25 mouse cellular contexts compared by ENCODE assay signal in the genomic region with DNA sequence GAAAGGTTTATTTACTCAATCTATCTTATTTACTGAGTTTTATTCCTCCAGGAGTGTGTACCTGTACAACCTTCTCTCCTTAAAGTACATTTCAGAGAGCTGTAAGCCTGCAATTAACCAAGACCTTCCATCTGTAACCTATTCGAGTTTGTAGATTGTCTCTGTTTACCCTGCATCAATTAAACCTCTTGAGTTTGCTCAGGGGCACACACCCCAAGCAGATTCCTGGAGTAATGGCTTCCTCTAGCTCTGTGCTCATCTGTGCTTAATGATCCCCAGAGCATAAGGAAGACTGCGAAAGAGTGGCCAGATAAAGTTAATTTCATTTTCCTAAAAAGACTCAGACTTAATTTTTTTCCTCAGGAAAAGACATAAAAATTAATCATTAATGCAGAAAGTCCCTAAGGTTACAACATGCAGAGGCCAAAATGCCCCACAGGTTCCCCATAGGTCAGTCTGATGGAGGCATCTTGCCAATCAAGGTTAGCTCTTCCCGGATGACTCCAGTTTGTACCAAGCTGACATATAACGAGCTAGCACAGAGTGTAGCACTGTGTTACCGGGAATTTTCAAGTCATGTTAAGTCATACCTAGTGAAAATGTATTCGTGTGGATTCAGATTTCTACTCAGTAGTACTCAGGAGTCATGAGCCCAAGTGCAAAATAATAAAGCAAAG. TPM values are rescaled to one million over a fixed set of nuclear protein-coding genes. Genes with fewer than 3 reads are reported as not detected.
DNase-seq lines count a peak whose midpoint lies in the region; ATAC-seq and TF ChIP-seq lines count a peak whose summit lies in the region.
"Had no signal": no experiment of that assay in that cellular context is flagged by ENCODE, and none has a peak within 500 bp of the region (broad histone marks: within the 10 kb centered on the region; RNA-seq: fewer than 3 reads in every experiment).

No protein-coding gene starts in this region.

- no peak for TF ChIP-seq POLR2A in kidney, adult 2 months (IDR thresholded peaks at IDR 0.05; ENCODE audit: low read depth, low read length)

- 39% methylated on average over 6 of the region's 6 CpGs for WGBS in kidney, adult 2 months
- WGBS in limb, embryonic 13.5 days, result 40% methylated on average over 6 of the region's 6 CpGs
- 63% methylated on average over 6 of the region's 6 CpGs for WGBS in limb, embryonic 10.5 days
- WGBS in midbrain, embryonic 12.5 days, result 82% methylated on average over 6 of the region's 6 CpGs
- 84% methylated on average over 6 of the region's 6 CpGs for WGBS in midbrain, embryonic 10.5 days
- 38% methylated on average over 6 of the region's 6 CpGs for WGBS in intestine, postnatal 0 days
- WGBS in forebrain, embryonic 16.5 days, result 74% methylated on average over 6 of the region's 6 CpGs

- no peaks in the 10 kb centered on the region for H3K9me3 ChIP-seq in limb, embryonic 13.5 days
- no peaks in the 10 kb centered on the region for H3K9me3 ChIP-seq in limb, embryonic 10.5 days (replicated peaks)
- no peaks in the 10 kb centered on the region for H3K9me3 ChIP-seq in midbrain, embryonic 12.5 days
- no peaks in the 10 kb centered on the region for H3K9me3 ChIP-seq in midbrain, embryonic 10.5 days (replicated peaks)
- H3K9me3 ChIP-seq in intestine, postnatal 0 days (ENCODE audit: control insufficient read depth), result no peaks in the 10 kb centered on the region
- no peaks in the 10 kb centered on the region for H3K9me3 ChIP-seq in forebrain, embryonic 16.5 days (ENCODE audit: control insufficient read depth, low read length)
- H3K9me3 ChIP-seq: embryonic facial prominence, embryonic 10.5 days; embryonic facial prominence, embryonic 15.5 days; forebrain, embryonic 12.5 days; heart, embryonic 10.5 days; heart, embryonic 15.5 days; hindbrain, embryonic 13.5 days; megakaryocyte, embryonic 14.5 days had no signal

- H3K27ac ChIP-seq in kidney, adult 2 months (ENCODE audit: insufficient read depth, low read depth, low read length), result no peak overlapping the region
- peak overlapping the region; percentile 39; the same call in 1 of the 2 replicates for H3K27ac ChIP-seq in limb, embryonic 13.5 days
- no peak overlapping the region for H3K27ac ChIP-seq in limb, embryonic 10.5 days
- no peak overlapping the region for H3K27ac ChIP-seq in midbrain, embryonic 12.5 days (replicated peaks)
- no peak overlapping the region for H3K27ac ChIP-seq in midbrain, embryonic 10.5 days (replicated peaks)
- no peak overlapping the region for H3K27ac ChIP-seq in intestine, postnatal 0 days (ENCODE audit: low read depth, low read length)
- no peak overlapping the region for H3K27ac ChIP-seq in forebrain, embryonic 16.5 days (ENCODE audit: low read length)
- H3K27ac ChIP-seq: embryonic facial prominence, embryonic 10.5 days; embryonic facial prominence, embryonic 15.5 days; forebrain, embryonic 12.5 days; heart, embryonic 10.5 days; hindbrain, embryonic 13.5 days; liver, embryonic 14.5 days had no signal

- no peak overlapping the region for H3K4me3 ChIP-seq in kidney, adult 2 months (ENCODE audit: insufficient read depth, low read depth, low read length)
- H3K4me3 ChIP-seq in limb, embryonic 13.5 days, result no peak overlapping the region
- H3K4me3 ChIP-seq in limb, embryonic 10.5 days, result no peak overlapping the region
- no peak overlapping the region for H3K4me3 ChIP-seq in midbrain, embryonic 12.5 days
- H3K4me3 ChIP-seq in midbrain, embryonic 10.5 days, result no peak overlapping the region
- no peak overlapping the region for H3K4me3 ChIP-seq in intestine, postnatal 0 days (ENCODE audit: low read depth, low read length)
- no peak overlapping the region for H3K4me3 ChIP-seq in forebrain, embryonic 16.5 days (replicated peaks; ENCODE audit: low read length)
- H3K4me3 ChIP-seq: embryonic facial prominence, embryonic 10.5 days; embryonic facial prominence, embryonic 15.5 days; forebrain, embryonic 12.5 days; heart, embryonic 10.5 days; heart, embryonic 15.5 days; hindbrain, embryonic 13.5 days; megakaryocyte, embryonic 14.5 days had no signal

- no peaks in the 10 kb centered on the region for H3K36me3 ChIP-seq in kidney, adult 2 months (ENCODE audit: control insufficient read depth, insufficient read depth, low read length)
- H3K36me3 ChIP-seq in limb, embryonic 13.5 days, result peaks cover 12% of the 10 kb centered on the region
- H3K36me3 ChIP-seq in limb, embryonic 10.5 days, result peaks cover 28% of the 10 kb centered on the region
- H3K36me3 ChIP-seq in midbrain, embryonic 12.5 days, result no peaks in the 10 kb centered on the region
- H3K36me3 ChIP-seq in midbrain, embryonic 10.5 days, result peaks cover 10% of the 10 kb centered on the region
- H3K36me3 ChIP-seq in intestine, postnatal 0 days (ENCODE audit: control insufficient read depth, insufficient read depth), result peaks cover 6% of the 10 kb centered on the region
- no peaks in the 10 kb centered on the region for H3K36me3 ChIP-seq in forebrain, embryonic 16.5 days (ENCODE audit: control insufficient read depth, insufficient read depth)
- H3K36me3 ChIP-seq: forebrain, embryonic 12.5 days; hindbrain, embryonic 13.5 days had no signal

- no peak overlapping the region for H3K9ac ChIP-seq in limb, embryonic 13.5 days
- no peak overlapping the region for H3K9ac ChIP-seq in midbrain, embryonic 12.5 days (replicated peaks)
- H3K9ac ChIP-seq in intestine, postnatal 0 days (ENCODE audit: low read depth, low read length), result no peak overlapping the region
- no peak overlapping the region for H3K9ac ChIP-seq in forebrain, embryonic 16.5 days (replicated peaks; ENCODE audit: low read depth, low read length)
- H3K9ac ChIP-seq: embryonic facial prominence, embryonic 15.5 days; forebrain, embryonic 12.5 days; heart, embryonic 15.5 days; hindbrain, embryonic 13.5 days; liver, embryonic 14.5 days had no signal

- peak; percentile 29 for DNase-seq in kidney, adult 2 months
- DNase-seq in kidney, postnatal 10 days, result no peak
- no peak for DNase-seq in limb, embryonic 10.5 days (ENCODE audit: low spot score)
- DNase-seq in midbrain, embryonic 10.5 days (ENCODE audit: low spot score), result no peak
- DNase-seq: adrenal gland, postnatal 14 days; cerebellum, adult 11-12 months; cerebellum, postnatal 10 days; gastrocnemius, postnatal 10 days; heart, postnatal 4 days; kidney, postnatal 4 days; lung, postnatal 4 days; midbrain, embryonic 14.5 days had no signal

- no peaks in the 10 kb centered on the region for H3K27me3 ChIP-seq in kidney, adult 2 months (replicated peaks; ENCODE audit: control insufficient read depth, insufficient read depth, low read length)
- H3K27me3 ChIP-seq in limb, embryonic 13.5 days, result no peaks in the 10 kb centered on the region
- no peaks in the 10 kb centered on the region for H3K27me3 ChIP-seq in limb, embryonic 10.5 days (ENCODE audit: low read depth, poor library complexity, severe bottlenecking)
- H3K27me3 ChIP-seq in midbrain, embryonic 12.5 days, result no peaks in the 10 kb centered on the region
- H3K27me3 ChIP-seq in midbrain, embryonic 10.5 days (ENCODE audit: low read depth, poor library complexity, severe bottlenecking), result no peaks in the 10 kb centered on the region
- H3K27me3 ChIP-seq in intestine, postnatal 0 days (replicated peaks; ENCODE audit: control insufficient read depth, insufficient read depth, low read length), result no peaks in the 10 kb centered on the region
- no peaks in the 10 kb centered on the region for H3K27me3 ChIP-seq in forebrain, embryonic 16.5 days (replicated peaks; ENCODE audit: control insufficient read depth, insufficient read depth, low read length)
- H3K27me3 ChIP-seq: embryonic facial prominence, embryonic 15.5 days; forebrain, embryonic 12.5 days; heart, embryonic 15.5 days; hindbrain, embryonic 13.5 days; megakaryocyte, embryonic 14.5 days had no signal

- no peak for TF ChIP-seq CTCF in kidney, adult 2 months (conservative IDR thresholded peaks at IDR 0.05; ENCODE audit: insufficient read depth, insufficient read length, low read depth, low read length)
- no peak for TF ChIP-seq CTCF in intestine, postnatal 0 days (IDR thresholded peaks at IDR 0.05; ENCODE audit: low read depth)

- no peaks in the 10 kb centered on the region for H3K4me1 ChIP-seq in kidney, adult 2 months (ENCODE audit: control insufficient read depth, insufficient read depth, low read length)
- peaks cover 9% of the 10 kb centered on the region for H3K4me1 ChIP-seq in limb, embryonic 13.5 days
- H3K4me1 ChIP-seq in limb, embryonic 10.5 days, result peaks cover 3% of the 10 kb centered on the region; the same call in 1 of the 2 replicates
- no peaks in the 10 kb centered on the region for H3K4me1 ChIP-seq in midbrain, embryonic 12.5 days
- H3K4me1 ChIP-seq in midbrain, embryonic 10.5 days, result no peaks in the 10 kb centered on the region
- no peaks in the 10 kb centered on the region for H3K4me1 ChIP-seq in intestine, postnatal 0 days (replicated peaks; ENCODE audit: control insufficient read depth, insufficient read depth, low read length)
- no peaks in the 10 kb centered on the region for H3K4me1 ChIP-seq in forebrain, embryonic 16.5 days (replicated peaks; ENCODE audit: control insufficient read depth, insufficient read depth, low read length)
- H3K4me1 ChIP-seq: embryonic facial prominence, embryonic 15.5 days; forebrain, embryonic 12.5 days; heart, embryonic 10.5 days; hindbrain, embryonic 13.5 days; megakaryocyte, embryonic 14.5 days had no signal

- ATAC-seq in limb, embryonic 13.5 days (ENCODE audit: low FRiP score, low read depth), result no peak
- peak; percentile 16; the same call in 1 of the 2 replicates for ATAC-seq in midbrain, embryonic 12.5 days (ENCODE audit: low FRiP score, low read depth)
- peak; percentile 61 for ATAC-seq in intestine, postnatal 0 days
- no peak for ATAC-seq in forebrain, embryonic 16.5 days
- ATAC-seq: CD4-positive, CD25-positive, alpha-beta regulatory T cell, adult 4 months had no signal

- H3K4me2 ChIP-seq in limb, embryonic 13.5 days (replicated peaks), result no peak overlapping the region
- H3K4me2 ChIP-seq in midbrain, embryonic 12.5 days (replicated peaks), result no peak overlapping the region
- H3K4me2 ChIP-seq in intestine, postnatal 0 days (replicated peaks; ENCODE audit: low read depth), result no peak overlapping the region
- no peak overlapping the region for H3K4me2 ChIP-seq in forebrain, embryonic 16.5 days (ENCODE audit: low read length)
- H3K4me2 ChIP-seq: embryonic facial prominence, embryonic 15.5 days; forebrain, embryonic 12.5 days; heart, embryonic 15.5 days; hindbrain, embryonic 13.5 days had no signal

RNA-seq across cellular contexts. Expression of gene Antxr2, which starts 34.2 kb away (rescaled TPM):
- polyA plus RNA-seq in kidney, adult 2 months (2012; rRNA removed), result 2.3 and 2.4 TPM in 2 replicates
- 29.1 and 32.1 TPM in 2 replicates for polyA plus RNA-seq in limb, embryonic 13.5 days (2015; fragmentation: Nextera tagmentation; extraction: Ambion mirVana)
- 19.6 and 22.3 TPM in 2 replicates for polyA plus RNA-seq in limb, embryonic 10.5 days (2016; fragmentation: Nextera tagmentation; extraction: Ambion mirVana)
- 11.2 and 11.9 TPM in 2 replicates for polyA plus RNA-seq in midbrain, embryonic 12.5 days (2016; fragmentation: Nextera tagmentation; extraction: Ambion mirVana)
- polyA plus RNA-seq in midbrain, embryonic 10.5 days (2016; fragmentation: Nextera tagmentation; extraction: Ambion mirVana), result 13.3 and 14.4 TPM in 2 replicates
- 17.5 and 18.3 TPM in 2 replicates for polyA plus RNA-seq in intestine, postnatal 0 days (2015; fragmentation: Nextera tagmentation; extraction: Ambion mirVana)
- polyA plus RNA-seq in forebrain, embryonic 16.5 days (2015; fragmentation: Nextera tagmentation; extraction: Ambion mirVana), result 4.1 TPM in 2 replicates

Comparison
In these comparisons a context has a peak if more than half of its experiments do, and no peak if none do; other contexts are left out.
1. ATAC-seq: peak in midbrain, embryonic 12.5 days (single experiment) and intestine, postnatal 0 days (single experiment); none in limb, embryonic 13.5 days (single experiment) and forebrain, embryonic 16.5 days (single experiment).